Mouse (Mus musculus) testis, adult 2 months (tissue): ENCODE data around the gene Wdr48. TPM values are rescaled to one million over a fixed set of nuclear protein-coding genes. Genes with fewer than 3 reads are reported as not detected.

ENCODE experiments used
- H3K27ac ChIP-seq: fragments of 200-500 bp; 2 replicates; pipeline ENCODE4 v1.5.1; 2012; ENCODE audit warnings: low read depth, low read length; ENCODE audit not compliant: control insufficient read depth, insufficient read depth
- H3K27me3 ChIP-seq: fragments of 200-500 bp; 2 replicates; pipeline ENCODE4 v1.6.1; 2012; ENCODE audit warnings: mild to moderate bottlenecking, low read length, moderate library complexity; ENCODE audit not compliant: control insufficient read depth, insufficient read depth
- H3K36me3 ChIP-seq: fragments of 200-500 bp; 2 replicates; pipeline ENCODE4 v1.6.1; 2012; ENCODE audit warnings: mild to moderate bottlenecking, low read length; ENCODE audit not compliant: control insufficient read depth, insufficient read depth
- H3K4me1 ChIP-seq: fragments of 200-500 bp; 2 replicates; pipeline ENCODE4 v1.6.1; 2012; ENCODE audit warnings: low read length; ENCODE audit not compliant: control insufficient read depth, insufficient read depth
- H3K4me3 ChIP-seq: fragments of 200-500 bp; 2 replicates; pipeline ENCODE4 v1.5.1; 2012; ENCODE audit warnings: low read depth, mild to moderate bottlenecking, low read length, moderate library complexity, mixed read lengths; ENCODE audit not compliant: control insufficient read depth
- CTCF ChIP-seq: fragments of 200-500 bp; IDR thresholded peaks from 2 replicates; pipeline ENCODE4 v1.5.1; 2012; ENCODE audit warnings: low read depth, mild to moderate bottlenecking, inconsistent platforms, low read length, moderate library complexity; ENCODE audit not compliant: control insufficient read depth, insufficient read depth, insufficient replicate concordance
- POLR2A ChIP-seq: fragments of 200-500 bp; IDR thresholded peaks from 2 replicates; pipeline ENCODE4 v1.6.1; 2012; ENCODE audit warnings: low read depth, mild to moderate bottlenecking, inconsistent platforms, low read length, moderate library complexity; ENCODE audit not compliant: control insufficient read depth
- polyA plus RNA-seq: library from polyadenylated mRNA; depleted of rRNA; stranded (reverse); fragments of >200 nt; gene quantifications from 2 replicates; pipeline ENCODE4 v1.2.3, GENCODE M21; 2012

Wdr48 gene
- polyA plus RNA-seq, 1 experiment: 346 TPM

GRCm38 (mm10) chr9:119902410-119903151, 7.9 kb downstream of the Wdr48 start:
- TF ChIP-seq CTCF: no peak
- no peak for TF ChIP-seq POLR2A
- Histone ChIP-seq H3K4me1 (no peaks in the 10 kb centered on the region), H3K27me3 (no peaks in the 10 kb centered on the region), H3K36me3 (peaks cover 4% of the 10 kb centered on the region), H3K27ac (no peak overlapping the region), H3K4me3 (no peak overlapping the region)

GRCm38 (mm10) chr9:119908708-119909107, 14.0 kb downstream of the Wdr48 start:
- Histone ChIP-seq H3K27ac (no peak overlapping the region), H3K4me3 (no peak overlapping the region), H3K4me1 (no peaks in the 10 kb centered on the region), H3K36me3 (peaks cover 10% of the 10 kb centered on the region), H3K27me3 (no peaks in the 10 kb centered on the region)
- TF ChIP-seq CTCF (no peak), POLR2A (no peak)

- TF ChIP-seq CTCF (no peak), POLR2A (no peak)
- Histone ChIP-seq H3K36me3 (peaks cover 12% of the 10 kb centered on the region), H3K4me1 (no peaks in the 10 kb centered on the region), H3K27me3 (no peaks in the 10 kb centered on the region), H3K27ac (no peak overlapping the region), H3K4me3 (no peak overlapping the region)
Measured at GRCm38 (mm10) chr9:119909931-119910330, 15.3 kb downstream of the Wdr48 start.

DNA sequence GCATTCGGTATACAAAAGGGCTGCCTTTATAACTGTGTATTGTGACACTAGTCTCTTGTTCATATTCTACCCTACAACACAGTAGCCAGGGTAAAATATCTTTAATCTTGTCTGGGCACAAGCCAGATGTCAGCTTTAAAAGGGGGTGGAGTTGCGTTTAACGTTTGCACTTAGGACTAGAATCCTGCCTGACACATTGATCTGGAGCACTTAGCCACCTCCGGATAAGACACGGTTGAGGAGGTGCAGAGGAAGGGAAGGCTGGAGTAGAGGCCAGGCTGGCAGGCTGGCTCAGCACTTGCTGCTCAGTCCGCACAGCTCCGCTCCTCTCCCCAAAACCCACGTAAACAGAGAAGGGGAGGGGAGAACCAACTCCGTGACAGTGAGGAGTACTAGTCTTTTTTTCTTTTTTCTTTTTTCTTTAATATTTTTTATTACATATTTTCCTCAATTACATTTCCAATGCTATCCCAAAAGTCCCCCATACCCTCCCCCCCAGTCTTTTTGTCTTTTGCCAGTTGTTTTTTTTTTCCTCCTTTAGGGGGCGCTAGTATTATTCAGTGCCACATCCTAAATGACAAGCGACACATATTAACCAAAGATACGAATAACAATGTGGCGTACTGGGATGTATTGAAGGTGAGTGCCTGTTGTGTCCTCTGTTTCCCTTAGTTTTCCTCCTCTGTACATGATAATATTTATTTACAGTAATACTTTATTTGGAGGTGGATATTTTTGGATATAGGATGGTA, 18.6 kb downstream of the Wdr48 start:
- Histone ChIP-seq H3K27me3 (no peaks in the 10 kb centered on the region), H3K4me1 (no peaks in the 10 kb centered on the region), H3K27ac (no peak overlapping the region), H3K36me3 (peaks cover 12% of the 10 kb centered on the region), H3K4me3 (no peak overlapping the region)
- no peak for TF ChIP-seq POLR2A

DNA sequence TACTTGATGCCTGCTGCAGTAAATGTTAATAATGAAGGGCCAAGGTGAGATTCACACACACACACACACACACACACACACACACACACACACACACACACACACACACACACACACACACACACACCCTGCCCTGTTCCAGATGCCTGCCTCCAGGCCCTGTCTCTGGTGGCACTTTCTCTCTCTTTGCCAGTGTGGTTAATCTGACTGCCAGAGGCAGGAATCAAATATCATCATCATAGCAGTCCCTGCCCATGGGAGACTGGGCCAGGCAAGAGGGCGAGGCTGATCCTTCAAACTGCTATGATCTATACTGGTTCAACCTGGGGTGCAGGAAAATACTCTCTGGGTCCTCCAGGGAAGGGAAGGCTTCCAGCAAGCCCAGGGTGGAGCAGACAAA, 25.2 kb downstream of the Wdr48 start:
- TF ChIP-seq POLR2A (no peak), CTCF (no peak)
- peaks cover 13% of the 10 kb centered on the region for H3K36me3 ChIP-seq
- no peaks in the 10 kb centered on the region for H3K4me1 ChIP-seq
- no peaks in the 10 kb centered on the region for H3K27me3 ChIP-seq
- no peak overlapping the region for H3K4me3 ChIP-seq
- H3K27ac ChIP-seq: no peak overlapping the region

DNA sequence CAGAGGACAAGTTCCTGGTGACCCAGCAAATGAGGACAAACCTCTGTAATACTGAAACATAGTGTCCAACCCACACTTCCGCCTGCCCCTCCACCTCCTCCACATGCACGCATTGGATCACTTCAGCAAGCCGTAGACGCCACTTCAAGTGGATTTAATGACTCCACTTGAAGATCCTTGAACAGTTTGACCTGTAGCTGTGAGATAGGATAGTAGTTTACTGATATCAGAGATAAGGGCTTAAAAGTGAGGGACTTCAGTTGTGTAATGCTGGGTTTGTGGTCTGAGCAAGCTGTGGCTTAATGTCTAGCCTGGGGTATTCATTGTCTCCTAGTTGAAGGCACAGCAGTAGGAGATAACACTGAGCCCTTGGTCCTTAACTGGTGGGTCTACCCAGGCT, 28.8 kb downstream of the Wdr48 start:
- no peak overlapping the region for H3K4me3 ChIP-seq
- H3K27me3 ChIP-seq: no peaks in the 10 kb centered on the region
- peaks cover 9% of the 10 kb centered on the region for H3K36me3 ChIP-seq
- H3K27ac ChIP-seq: no peak overlapping the region
- no peaks in the 10 kb centered on the region for H3K4me1 ChIP-seq
- no peak for TF ChIP-seq CTCF

- no peaks in the 10 kb centered on the region for H3K4me1 ChIP-seq
- H3K27ac ChIP-seq: no peak overlapping the region
- H3K27me3 ChIP-seq: no peaks in the 10 kb centered on the region
- H3K4me3 ChIP-seq: no peak overlapping the region
- no peak for TF ChIP-seq CTCF
- TF ChIP-seq POLR2A: no peak
- H3K36me3 ChIP-seq: peaks cover 8% of the 10 kb centered on the region
Measured at GRCm38 (mm10) chr9:119925120-119925657, 30.5 kb downstream of the Wdr48 start.
